Mouse (Mus musculus): ENCODE data around the gene Igf1r. TPM values are rescaled to one million over a fixed set of nuclear protein-coding genes. Genes with fewer than 3 reads are reported as not detected.

The Igf1r gene
- polyA plus RNA-seq, 1 experiment from 2014 or later: 19.0 TPM

DNA sequence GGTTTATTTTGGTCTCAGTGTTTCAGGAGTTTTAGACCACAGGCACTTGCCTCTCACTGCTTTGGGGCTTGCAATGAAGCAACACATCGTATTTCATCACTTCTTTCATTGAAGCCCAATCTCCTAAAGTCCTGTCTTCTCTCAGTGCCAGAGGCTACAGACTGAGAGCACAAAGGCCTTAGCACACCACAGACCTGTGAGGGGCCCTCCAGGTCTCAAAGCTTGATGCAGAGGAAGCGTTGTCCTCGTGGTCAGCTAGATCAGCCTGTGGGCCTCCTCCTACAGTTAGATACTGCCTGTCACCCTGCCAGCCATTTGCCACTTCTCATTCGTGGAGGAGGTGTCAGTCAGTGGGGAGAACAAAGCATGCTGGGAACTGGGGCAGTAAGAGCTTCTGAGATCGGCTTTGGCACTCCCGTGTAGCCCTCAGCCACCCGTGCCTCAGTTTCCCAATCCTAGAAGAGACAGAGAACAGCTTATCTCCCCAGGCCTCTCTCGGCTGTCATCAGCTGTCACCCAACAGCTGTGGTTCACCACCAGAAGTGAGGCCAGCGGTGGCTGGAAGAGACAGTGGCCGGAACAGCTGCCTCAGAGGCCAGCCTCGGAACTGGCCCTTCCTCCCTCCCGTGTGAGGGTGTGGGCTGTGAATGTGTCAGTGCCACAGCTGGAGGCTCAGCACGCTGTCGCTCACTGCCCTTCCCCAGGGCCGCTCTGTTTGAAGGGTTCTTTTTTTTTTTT is 241.5 kb downstream of the Igf1r start:
- H3K4me1 ChIP-seq: no peaks in the 10 kb centered on the region
- no peak overlapping the region for H3K4me3 ChIP-seq (replicated peaks)
- H3K27ac ChIP-seq (replicated peaks): no peak overlapping the region
- H3K4me2 ChIP-seq: no peak overlapping the region
- H3K27me3 ChIP-seq (replicated peaks): no peaks in the 10 kb centered on the region
- 89% methylated on average over 15 of the region's 15 CpGs for WGBS
- ATAC-seq (ENCODE audit: low FRiP score): no peak
- peaks cover 75% of the 10 kb centered on the region for H3K36me3 ChIP-seq
- no peaks in the 10 kb centered on the region for H3K9me3 ChIP-seq (replicated peaks)
- H3K9ac ChIP-seq (replicated peaks): no peak overlapping the region

- Histone ChIP-seq H3K36me3 (peaks cover 51% of the 10 kb centered on the region), H3K4me1 (no peaks in the 10 kb centered on the region), H3K27me3 (replicated peaks) (no peaks in the 10 kb centered on the region), H3K4me2 (no peak overlapping the region), H3K9ac (replicated peaks) (no peak overlapping the region), H3K4me3 (replicated peaks) (no peak overlapping the region), H3K27ac (replicated peaks) (no peak overlapping the region), H3K9me3 (replicated peaks) (no peaks in the 10 kb centered on the region)
- 97% methylated on average over 7 of the region's 7 CpGs for WGBS
- no peak for ATAC-seq (ENCODE audit: low FRiP score)
Observed at GRCm38 (mm10) chr7:68199609-68200008, 247.0 kb downstream of the Igf1r start.

DNA sequence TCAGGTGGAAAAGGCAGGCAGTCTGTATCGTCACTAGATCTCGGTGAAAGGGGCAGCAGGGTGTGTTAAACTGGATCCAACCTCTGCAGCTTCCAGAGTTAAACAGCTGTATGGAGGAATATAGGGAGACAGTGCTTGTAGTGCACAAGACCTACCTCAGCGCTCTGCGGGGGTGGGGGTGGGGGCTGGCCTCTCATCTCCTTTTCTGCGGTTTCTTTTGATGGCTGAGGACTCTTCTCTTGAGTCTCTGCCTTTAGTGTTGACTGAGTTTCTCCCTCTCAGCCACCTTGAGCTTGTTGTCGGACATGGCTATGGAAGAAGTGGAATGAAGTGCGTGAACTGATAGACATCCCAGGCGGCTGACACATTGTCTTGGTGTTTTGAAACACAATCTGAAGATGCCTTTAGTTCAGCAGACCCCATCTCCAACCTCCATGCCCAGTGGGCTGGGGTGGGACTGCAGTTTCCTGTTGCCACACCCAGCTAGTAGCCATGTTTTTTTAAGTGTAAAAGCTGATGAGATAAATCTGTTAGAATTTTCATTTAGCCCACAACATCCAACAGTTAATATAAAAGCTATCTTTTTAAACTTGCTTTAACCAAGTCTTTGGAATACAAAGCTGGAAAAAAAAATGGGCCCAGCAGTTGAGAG is 253.3 kb downstream of the Igf1r start:
- Histone ChIP-seq H3K9me3 (replicated peaks) (no peaks in the 10 kb centered on the region), H3K4me1 (no peaks in the 10 kb centered on the region), H3K9ac (replicated peaks) (no peak overlapping the region), H3K27me3 (replicated peaks) (no peaks in the 10 kb centered on the region), H3K4me3 (replicated peaks) (no peak overlapping the region), H3K36me3 (peaks cover 63% of the 10 kb centered on the region), H3K27ac (replicated peaks) (no peak overlapping the region), H3K4me2 (no peak overlapping the region)
- 96% methylated on average over 8 of the region's 8 CpGs for WGBS
- ATAC-seq (ENCODE audit: low FRiP score): no peak

- Histone ChIP-seq H3K9ac (replicated peaks) (no peak overlapping the region), H3K4me1 (no peaks in the 10 kb centered on the region), H3K27ac (replicated peaks) (no peak overlapping the region), H3K4me3 (replicated peaks) (no peak overlapping the region), H3K36me3 (peaks cover 69% of the 10 kb centered on the region), H3K27me3 (replicated peaks) (no peaks in the 10 kb centered on the region), H3K9me3 (replicated peaks) (no peaks in the 10 kb centered on the region), H3K4me2 (no peak overlapping the region)
- 96% methylated on average over 6 of the region's 6 CpGs for WGBS
- ATAC-seq (ENCODE audit: low FRiP score): no peak
Observed at GRCm38 (mm10) chr7:68209039-68209438, 256.4 kb downstream of the Igf1r start.

DNA sequence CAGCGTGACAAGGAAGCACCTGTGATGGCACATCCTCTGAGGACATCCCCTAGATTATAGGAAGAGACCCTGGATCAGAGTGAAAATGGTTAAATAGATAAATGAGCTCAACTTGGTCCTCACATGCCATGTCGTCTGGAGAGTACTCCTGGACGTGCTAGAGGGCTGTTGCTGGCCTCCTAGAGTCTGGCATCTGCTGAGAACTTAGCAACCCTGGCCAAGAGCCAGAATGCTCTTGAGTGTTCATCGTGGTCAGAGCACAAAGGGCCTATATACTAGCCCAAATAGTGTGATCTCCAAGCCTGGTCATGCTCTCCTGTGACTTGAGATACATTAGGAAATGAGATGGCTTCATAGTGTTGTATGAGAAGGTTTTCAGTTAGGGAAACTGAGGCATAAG is 257.8 kb downstream of the Igf1r start:
- Histone ChIP-seq H3K4me1 (no peaks in the 10 kb centered on the region), H3K4me2 (no peak overlapping the region), H3K27ac (replicated peaks) (no peak overlapping the region), H3K36me3 (peaks cover 76% of the 10 kb centered on the region), H3K4me3 (replicated peaks) (no peak overlapping the region), H3K9me3 (replicated peaks) (no peaks in the 10 kb centered on the region), H3K27me3 (replicated peaks) (no peaks in the 10 kb centered on the region), H3K9ac (replicated peaks) (no peak overlapping the region)
- ATAC-seq (ENCODE audit: low FRiP score): no peak
- 59% methylated on average over 4 of the region's 4 CpGs for WGBS

DNA sequence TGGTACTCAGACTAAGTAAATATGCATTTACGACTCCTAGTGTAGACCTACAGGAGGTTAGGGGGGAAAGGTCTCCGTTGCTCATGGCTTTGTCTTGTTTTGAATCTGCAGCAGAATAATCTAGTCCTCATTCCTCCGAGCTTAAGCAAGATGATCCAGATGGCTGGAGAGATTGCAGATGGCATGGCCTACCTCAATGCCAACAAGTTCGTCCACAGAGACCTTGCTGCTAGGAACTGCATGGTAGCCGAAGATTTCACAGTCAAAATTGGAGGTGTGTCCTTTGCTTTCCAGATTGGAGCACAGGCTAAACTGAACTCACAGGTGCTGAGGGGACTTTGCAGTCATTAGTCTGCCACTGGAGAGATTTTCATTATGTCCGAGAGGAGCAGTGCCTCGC is 259.3 kb downstream of the Igf1r start:
- Histone ChIP-seq H3K36me3 (peaks cover 79% of the 10 kb centered on the region), H3K4me1 (no peaks in the 10 kb centered on the region), H3K4me2 (no peak overlapping the region), H3K9me3 (replicated peaks) (no peaks in the 10 kb centered on the region), H3K4me3 (replicated peaks) (no peak overlapping the region), H3K27me3 (replicated peaks) (no peaks in the 10 kb centered on the region), H3K9ac (replicated peaks) (no peak overlapping the region), H3K27ac (replicated peaks) (no peak overlapping the region)
- no peak for ATAC-seq (ENCODE audit: low FRiP score)
- WGBS: 89% methylated on average over 7 of the region's 7 CpGs

GRCm38 (mm10) chr7:68213842-68214241 is 261.2 kb downstream of the Igf1r start:
- Histone ChIP-seq H3K4me2 (no peak overlapping the region), H3K4me3 (replicated peaks) (no peak overlapping the region), H3K9me3 (replicated peaks) (no peaks in the 10 kb centered on the region), H3K9ac (replicated peaks) (no peak overlapping the region), H3K27me3 (replicated peaks) (no peaks in the 10 kb centered on the region), H3K4me1 (no peaks in the 10 kb centered on the region), H3K27ac (replicated peaks) (no peak overlapping the region), H3K36me3 (peaks cover 77% of the 10 kb centered on the region)
- 71% methylated on average over 5 of the region's 5 CpGs for WGBS
- no peak for ATAC-seq (ENCODE audit: low FRiP score)

DNA sequence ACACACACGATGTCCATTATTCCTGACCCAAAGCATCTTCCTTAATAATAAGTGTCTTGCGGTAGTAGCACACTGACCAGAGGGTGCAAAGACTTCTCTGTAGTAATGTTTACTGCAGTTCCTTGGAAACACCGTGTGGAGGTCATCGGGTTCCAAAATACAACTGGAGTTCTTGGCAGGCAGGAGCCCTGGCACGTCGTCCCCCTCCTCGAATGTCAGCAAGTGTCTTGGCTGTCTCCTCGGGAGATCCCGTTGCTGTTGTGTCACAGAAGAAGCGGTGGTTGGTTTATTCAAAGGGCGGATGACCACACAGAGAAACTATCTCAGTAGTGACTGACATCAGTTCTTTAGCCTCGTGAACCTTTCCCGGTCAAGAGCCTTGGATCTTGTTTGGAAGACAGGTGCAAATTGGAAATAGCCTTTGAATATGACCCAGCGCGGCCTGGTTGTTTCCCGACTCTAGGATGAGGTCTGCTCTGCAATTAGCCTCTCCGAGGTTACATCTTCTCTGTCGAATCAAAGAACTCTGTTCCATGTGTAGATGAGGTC is 263.0 kb downstream of the Igf1r start:
- H3K4me2 ChIP-seq: no peak overlapping the region
- H3K9ac ChIP-seq (replicated peaks): no peak overlapping the region
- no peaks in the 10 kb centered on the region for H3K4me1 ChIP-seq
- peaks cover 72% of the 10 kb centered on the region for H3K36me3 ChIP-seq
- no peaks in the 10 kb centered on the region for H3K27me3 ChIP-seq (replicated peaks)
- no peak for ATAC-seq (ENCODE audit: low FRiP score)
- H3K9me3 ChIP-seq (replicated peaks): no peaks in the 10 kb centered on the region
- no peak overlapping the region for H3K4me3 ChIP-seq (replicated peaks)
- no peak overlapping the region for H3K27ac ChIP-seq (replicated peaks)
- WGBS: 89% methylated on average over 18 of the region's 18 CpGs

DNA sequence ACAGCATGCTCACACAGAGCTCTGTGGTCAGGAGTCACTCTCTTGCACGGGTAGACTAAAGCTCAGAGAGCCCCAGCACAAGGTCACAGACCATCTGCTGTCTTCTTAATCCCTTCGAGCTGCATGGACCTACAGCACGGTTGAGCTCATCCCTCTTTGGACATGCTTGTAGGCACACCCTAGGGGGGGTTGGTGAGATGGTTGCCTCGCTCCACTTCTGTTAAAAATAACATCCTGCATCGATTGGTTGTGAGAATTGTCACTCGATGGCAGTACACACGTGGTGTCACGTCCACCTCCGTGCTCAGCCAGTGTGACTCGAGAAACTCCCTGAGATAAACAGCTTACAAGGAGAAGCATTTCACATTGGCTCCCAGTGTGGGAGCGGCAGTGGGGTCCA is 266.3 kb downstream of the Igf1r start:
- no peak for ATAC-seq (ENCODE audit: low FRiP score)
- Histone ChIP-seq H3K4me2 (no peak overlapping the region), H3K9ac (replicated peaks) (no peak overlapping the region), H3K27ac (replicated peaks) (no peak overlapping the region), H3K36me3 (peaks cover 54% of the 10 kb centered on the region), H3K27me3 (replicated peaks) (no peaks in the 10 kb centered on the region), H3K4me1 (peaks cover 14% of the 10 kb centered on the region), H3K4me3 (replicated peaks) (no peak overlapping the region), H3K9me3 (replicated peaks) (no peaks in the 10 kb centered on the region)
- WGBS: 95% methylated on average over 11 of the region's 11 CpGs

GRCm38 (mm10) chr7:68221677-68222230 is 269.1 kb downstream of the Igf1r start:
- no peaks in the 10 kb centered on the region for H3K27me3 ChIP-seq (replicated peaks)
- peaks cover 16% of the 10 kb centered on the region for H3K4me1 ChIP-seq
- no peak overlapping the region for H3K4me3 ChIP-seq (replicated peaks)
- WGBS: 70% methylated on average over 9 of the region's 9 CpGs
- H3K4me2 ChIP-seq: no peak overlapping the region
- peaks cover 43% of the 10 kb centered on the region for H3K36me3 ChIP-seq
- no peak for ATAC-seq (ENCODE audit: low FRiP score)
- H3K27ac ChIP-seq (replicated peaks): no peak overlapping the region
- no peak overlapping the region for H3K9ac ChIP-seq (replicated peaks)
- no peaks in the 10 kb centered on the region for H3K9me3 ChIP-seq (replicated peaks)

DNA sequence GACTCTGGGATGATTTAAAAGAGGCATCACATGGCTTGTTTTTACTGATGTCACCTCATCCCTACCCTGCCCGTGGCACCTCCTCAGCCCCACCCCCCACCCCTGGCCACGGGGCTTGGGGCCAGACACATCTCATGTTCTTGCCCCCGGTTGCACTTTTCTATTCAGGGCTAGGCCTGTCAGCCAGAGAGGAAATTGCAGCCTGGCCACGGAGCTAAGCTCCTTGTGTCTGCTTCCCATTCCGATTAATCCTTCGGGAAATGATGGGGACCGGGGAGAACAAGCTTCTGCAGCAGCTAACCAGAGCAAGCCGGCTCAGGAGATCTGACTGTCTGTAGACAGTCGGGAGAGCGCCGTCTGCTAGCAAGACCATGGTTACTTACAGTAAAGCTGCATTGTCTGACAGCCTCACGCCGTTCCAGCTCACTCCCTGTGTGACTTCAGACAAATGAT is 270.8 kb downstream of the Igf1r start:
- H3K4me1 ChIP-seq: peaks cover 18% of the 10 kb centered on the region
- no peak overlapping the region for H3K9ac ChIP-seq (replicated peaks)
- no peak overlapping the region for H3K4me3 ChIP-seq (replicated peaks)
- peak; percentile 65 for ATAC-seq (ENCODE audit: low FRiP score)
- no peaks in the 10 kb centered on the region for H3K27me3 ChIP-seq (replicated peaks)
- no peaks in the 10 kb centered on the region for H3K9me3 ChIP-seq (replicated peaks)
- no peak overlapping the region for H3K4me2 ChIP-seq
- peaks cover 35% of the 10 kb centered on the region for H3K36me3 ChIP-seq
- WGBS: 50% methylated on average over 13 of the region's 13 CpGs
- H3K27ac ChIP-seq (replicated peaks): peak overlapping the region; percentile 49

DNA sequence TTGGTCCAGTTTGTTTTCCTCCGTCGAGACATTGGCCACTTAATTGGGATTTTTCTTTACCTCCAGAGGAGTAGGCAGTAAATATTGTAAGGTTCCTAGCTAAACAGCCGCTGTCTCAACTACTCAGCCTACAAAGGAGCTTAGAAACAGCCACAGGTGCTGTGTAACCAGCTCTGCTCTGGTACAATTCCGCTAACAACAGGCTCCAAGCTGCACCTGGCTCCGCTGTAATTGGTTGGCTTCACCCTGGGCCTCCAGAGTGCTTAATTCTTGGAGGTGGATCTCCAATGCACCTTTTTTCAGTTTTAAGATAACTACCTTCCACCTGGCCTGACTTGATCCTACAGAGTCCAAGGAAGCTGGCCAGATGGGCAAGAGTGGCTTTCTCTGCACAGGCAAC is 271.4 kb downstream of the Igf1r start:
- 93% methylated on average over 5 of the region's 5 CpGs for WGBS
- 0 out of 2 replicates have a peak overlapping the region, but pooled peaks have one; percentile 49 for H3K27ac ChIP-seq (replicated peaks)
- H3K4me3 ChIP-seq (replicated peaks): no peak overlapping the region
- no peak overlapping the region for H3K4me2 ChIP-seq
- H3K9me3 ChIP-seq (replicated peaks): no peaks in the 10 kb centered on the region
- H3K4me1 ChIP-seq: peaks cover 21% of the 10 kb centered on the region
- no peak for ATAC-seq (ENCODE audit: low FRiP score)
- H3K36me3 ChIP-seq: peaks cover 29% of the 10 kb centered on the region
- H3K27me3 ChIP-seq (replicated peaks): no peaks in the 10 kb centered on the region
- H3K9ac ChIP-seq (replicated peaks): no peak overlapping the region

Measured in neural tube, embryonic 15.5 days (tissue).